Mouse (Mus musculus) embryonic facial prominence, embryonic 11.5 days (tissue): Measurements from ENCODE around the gene Lrrc4c. TPM values are rescaled to one million over a fixed set of nuclear protein-coding genes. Genes with fewer than 3 reads are reported as not detected.

ENCODE experiments used
- ATAC-seq: fragments of 200-750 bp; cut with Nextera tagmentation; replicated peaks from 2 replicates; pipeline ENCODE4 v1.8.0; 2017; ENCODE audit warnings: low read depth; ENCODE audit not compliant: insufficient number of reproducible peaks, low FRiP score, low TSS enrichment
- DNase-seq: peaks from one replicate; pipeline ENCODE4 v3.0.0-alpha.2; 2015; ENCODE audit warnings: low spot score
- H3K27ac ChIP-seq: fragments of 300-500 bp; sonication (generic); replicated peaks from 2 replicates; pipeline ENCODE4 v1.5.1; 2014; ENCODE audit warnings: mild to moderate bottlenecking, low read depth, low read length, control low read depth
- H3K27me3 ChIP-seq: fragments of 300-500 bp; sonication (generic); 2 replicates; pipeline ENCODE4 v1.6.1; 2014; ENCODE audit warnings: mild to moderate bottlenecking, low read length, moderate library complexity, mixed read lengths; ENCODE audit not compliant: control insufficient read depth, insufficient read depth
- H3K36me3 ChIP-seq: fragments of 300-500 bp; sonication (generic); replicated peaks from 2 replicates; pipeline ENCODE4 v1.6.1; 2014; ENCODE audit warnings: low read depth, mild to moderate bottlenecking, low read length, moderate library complexity, mixed read lengths; ENCODE audit not compliant: control insufficient read depth, insufficient read depth
- H3K4me1 ChIP-seq: fragments of 300-500 bp; sonication (generic); 2 replicates; pipeline ENCODE4 v1.6.1; 2014; ENCODE audit warnings: low read length, mixed read lengths; ENCODE audit not compliant: control insufficient read depth, insufficient read depth
- H3K4me2 ChIP-seq: fragments of 300-500 bp; sonication (generic); 2 replicates; pipeline ENCODE4 v1.6.1; 2014; ENCODE audit warnings: low read depth, mild to moderate bottlenecking, control low read depth, low read length, moderate library complexity
- H3K4me3 ChIP-seq: fragments of 300-500 bp; sonication (generic); 2 replicates; pipeline ENCODE4 v1.5.1; 2014; ENCODE audit warnings: low read depth, low read length, control low read depth
- H3K9ac ChIP-seq: fragments of 300-500 bp; sonication (generic); replicated peaks from 2 replicates; pipeline ENCODE4 v1.6.1; 2014; ENCODE audit warnings: mild to moderate bottlenecking, control low read depth, low read length
- H3K9me3 ChIP-seq: fragments of 300-500 bp; sonication (generic); replicated peaks from 2 replicates; pipeline ENCODE4 v1.6.1; 2016; ENCODE audit warnings: mild to moderate bottlenecking, low read length, inconsistent platforms, mixed read lengths; ENCODE audit not compliant: control insufficient read depth
- WGBS: fragments of 180-500 bp; shearing (Covaris S2); extraction: QIAGEN DNeasy Blood & Tissue Kit; methylation state at CpG from one replicate; pipeline ENCODE4 v1.1.7; 2014; 5-methylcytosine and 5-hydroxymethylcytosine counted together
- polyA plus RNA-seq: library from polyadenylated mRNA; unstranded; fragments of >200 nt; fragmentation: Nextera tagmentation; extraction: Ambion mirVana; gene quantifications from 2 replicates; pipeline ENCODE4 v1.2.1, GENCODE M21; 2014

The Lrrc4c gene
- polyA plus RNA-seq, 1 experiment from 2014 or later, result 2.2 TPM

DNA sequence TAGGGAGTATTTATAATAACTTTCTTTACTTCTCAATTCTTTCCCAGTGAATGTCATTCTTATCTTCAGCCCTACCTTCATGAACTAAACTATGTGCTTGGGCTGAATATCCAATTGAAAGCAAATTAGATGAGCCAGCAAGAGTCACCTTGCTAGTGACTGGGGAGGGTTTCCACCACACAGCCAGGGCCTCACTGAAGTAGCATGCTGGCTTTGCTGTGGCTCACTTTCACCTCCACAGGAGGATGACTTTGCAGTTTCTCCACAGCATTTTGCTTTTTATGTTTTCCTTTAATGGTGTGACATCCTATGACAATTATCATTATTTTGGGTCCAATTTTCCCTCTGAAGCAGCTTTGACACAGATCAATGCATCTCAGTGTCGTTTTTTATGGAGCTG is 1000.0 kb downstream of the Lrrc4c start:
- DNase-seq, result no peak
- ATAC-seq, result no peak
- H3K4me3 ChIP-seq, result no peak overlapping the region

DNA sequence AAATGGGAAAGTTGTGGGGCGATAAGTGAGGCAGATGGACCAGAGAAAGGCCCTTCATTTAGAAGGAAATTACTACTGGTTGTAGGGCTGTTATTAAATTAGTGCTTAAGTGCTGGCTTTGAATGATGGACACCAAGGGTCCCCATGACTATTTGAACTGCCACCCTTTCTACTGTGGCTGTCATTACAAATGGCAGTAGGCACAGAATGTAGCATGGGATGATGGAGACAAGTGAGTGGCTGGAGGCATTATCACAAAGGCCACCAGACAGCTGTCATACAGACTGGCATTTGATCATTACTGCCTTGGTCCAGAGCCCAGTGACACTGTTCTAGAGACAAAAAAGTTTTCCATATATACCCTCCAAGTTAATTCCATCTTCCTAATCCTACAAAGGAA is 1000.6 kb downstream of the Lrrc4c start:
- Histone ChIP-seq H3K4me2 (no peak overlapping the region), H3K4me3 (no peak overlapping the region), H3K27ac (no peak overlapping the region), H3K27me3 (no peaks in the 10 kb centered on the region), H3K9me3 (no peaks in the 10 kb centered on the region), H3K4me1 (no peaks in the 10 kb centered on the region), H3K9ac (no peak overlapping the region), H3K36me3 (no peaks in the 10 kb centered on the region)
- DNase-seq (no peak), ATAC-seq (no peak)
- 86% methylated on average over 1 of the region's 1 CpGs for WGBS

More for the DNA sequence above, 1000.0 kb downstream of the Lrrc4c start:
- 55% methylated on average over 1 of the region's 1 CpGs for WGBS
- Histone ChIP-seq H3K4me1 (no peaks in the 10 kb centered on the region), H3K4me2 (no peak overlapping the region), H3K9ac (no peak overlapping the region), H3K9me3 (no peaks in the 10 kb centered on the region), H3K36me3 (no peaks in the 10 kb centered on the region), H3K27me3 (no peaks in the 10 kb centered on the region), H3K27ac (no peak overlapping the region)

DNA sequence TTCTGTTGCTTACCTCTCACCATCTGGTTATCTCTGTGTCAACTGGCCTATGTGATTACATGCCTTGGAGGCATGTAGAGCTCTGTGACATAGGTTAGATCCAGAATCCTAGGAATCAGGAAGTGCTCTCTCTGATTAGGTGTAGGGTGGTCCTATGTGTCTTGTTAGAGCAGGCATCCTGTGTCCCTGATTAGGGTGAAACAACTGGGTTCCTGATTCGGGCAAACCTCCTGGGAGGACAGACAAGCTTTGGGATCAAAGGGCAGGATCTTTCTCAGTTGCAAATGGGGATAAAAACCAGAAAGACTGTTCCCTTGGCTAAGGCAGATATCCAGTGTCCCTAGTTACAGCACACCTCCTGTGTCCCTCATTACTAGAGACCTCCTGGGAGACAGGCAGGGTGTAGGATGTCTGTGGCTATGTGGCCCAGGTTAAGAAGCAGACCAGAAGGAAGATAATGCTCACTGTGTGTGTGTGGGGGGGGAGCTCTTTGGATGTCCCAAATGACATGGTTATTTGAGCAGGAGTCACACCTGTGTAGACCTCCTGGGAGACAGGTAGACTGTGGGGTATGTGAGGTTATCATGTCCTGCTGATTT is 1014.2 kb downstream of the Lrrc4c start:
- no peaks in the 10 kb centered on the region for H3K36me3 ChIP-seq
- ATAC-seq, result no peak
- H3K4me1 ChIP-seq, result no peaks in the 10 kb centered on the region
- no peak overlapping the region for H3K9ac ChIP-seq
- no peaks in the 10 kb centered on the region for H3K9me3 ChIP-seq
- WGBS, result 29% methylated on average over 1 of the region's 1 CpGs
- no peak overlapping the region for H3K27ac ChIP-seq
- no peak for DNase-seq
- H3K4me3 ChIP-seq, result no peak overlapping the region
- no peaks in the 10 kb centered on the region for H3K27me3 ChIP-seq
- H3K4me2 ChIP-seq, result no peak overlapping the region

DNA sequence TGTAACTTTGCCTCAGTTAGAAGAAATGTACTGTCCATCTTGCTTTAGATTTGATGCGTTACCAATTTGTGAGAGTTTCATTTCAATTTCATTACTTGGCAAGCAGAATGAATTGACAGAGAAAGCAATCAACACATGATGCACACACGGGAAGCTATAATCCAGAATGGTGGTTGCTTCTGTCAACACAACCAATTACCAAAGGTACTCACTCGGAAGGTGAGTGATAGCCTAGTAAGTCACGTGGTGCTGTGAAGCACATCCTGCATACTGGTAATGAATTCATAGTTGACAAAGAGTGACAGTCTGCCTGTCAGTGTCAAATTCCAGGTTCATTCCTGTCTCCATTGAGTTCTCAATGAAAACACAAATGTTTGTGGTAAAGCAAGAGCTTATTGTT is 1021.7 kb downstream of the Lrrc4c start:
- no peak overlapping the region for H3K27ac ChIP-seq
- ATAC-seq, result no peak
- DNase-seq, result no peak

DNA sequence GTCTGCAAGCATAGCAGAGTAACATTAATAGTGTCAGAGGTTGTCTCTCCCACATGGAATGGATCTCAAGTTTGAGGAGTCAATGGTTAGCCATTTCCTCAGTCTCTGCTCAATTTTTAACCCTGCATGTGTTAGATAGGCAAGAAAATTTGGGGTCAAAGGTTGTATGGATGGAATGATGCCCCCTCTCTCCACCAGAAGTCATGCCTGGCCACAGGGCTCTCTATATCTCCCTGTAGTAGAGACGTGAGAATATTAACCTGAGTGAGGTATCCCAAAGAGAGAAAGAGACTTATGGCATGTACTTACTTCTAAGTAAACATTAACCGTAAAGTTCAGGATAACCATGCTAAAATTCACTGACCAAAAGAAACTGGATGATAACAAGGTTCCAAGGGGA is 1043.3 kb downstream of the Lrrc4c start:
- no peaks in the 10 kb centered on the region for H3K36me3 ChIP-seq
- no peak overlapping the region for H3K9ac ChIP-seq
- no peaks in the 10 kb centered on the region for H3K27me3 ChIP-seq
- DNase-seq (no peak), ATAC-seq (no peak)
- no peaks in the 10 kb centered on the region for H3K9me3 ChIP-seq
- no peak overlapping the region for H3K4me2 ChIP-seq
- no peak overlapping the region for H3K4me3 ChIP-seq
- H3K4me1 ChIP-seq, result no peaks in the 10 kb centered on the region
- no peak overlapping the region for H3K27ac ChIP-seq
- 89% methylated on average over 2 of the region's 2 CpGs for WGBS

More for the DNA sequence above, 1021.7 kb downstream of the Lrrc4c start:
- Histone ChIP-seq H3K4me1 (no peaks in the 10 kb centered on the region), H3K9ac (no peak overlapping the region), H3K9me3 (no peaks in the 10 kb centered on the region), H3K4me3 (no peak overlapping the region), H3K36me3 (no peaks in the 10 kb centered on the region), H3K27me3 (no peaks in the 10 kb centered on the region), H3K4me2 (no peak overlapping the region)
- 76% methylated on average over 4 of the region's 4 CpGs for WGBS

DNA sequence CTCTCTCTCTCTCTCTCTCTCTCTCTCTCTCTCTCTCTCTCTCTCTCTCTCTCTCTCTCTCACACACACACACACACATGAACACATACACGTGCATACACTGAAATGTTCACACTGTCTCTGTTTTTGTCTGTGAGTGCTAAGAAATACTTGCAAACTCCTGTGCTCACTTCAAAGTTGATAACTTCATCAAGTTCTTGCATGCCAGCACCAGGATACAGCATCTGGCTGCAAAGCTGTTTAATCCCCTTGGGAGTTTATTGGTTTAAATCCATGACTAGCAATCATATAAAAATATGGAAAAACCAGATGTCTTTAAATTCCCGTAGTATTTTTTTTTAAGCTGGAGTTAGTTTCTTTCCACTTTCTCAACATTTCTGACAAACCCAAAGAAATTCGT is 1052.0 kb downstream of the Lrrc4c start:
- Histone ChIP-seq H3K4me2 (no peak overlapping the region), H3K9me3 (no peaks in the 10 kb centered on the region), H3K27me3 (no peaks in the 10 kb centered on the region), H3K4me3 (no peak overlapping the region), H3K27ac (no peak overlapping the region), H3K36me3 (no peaks in the 10 kb centered on the region), H3K9ac (no peak overlapping the region), H3K4me1 (no peaks in the 10 kb centered on the region)
- no peak for ATAC-seq
- DNase-seq, result no peak
- 75% methylated on average over 3 of the region's 3 CpGs for WGBS

DNA sequence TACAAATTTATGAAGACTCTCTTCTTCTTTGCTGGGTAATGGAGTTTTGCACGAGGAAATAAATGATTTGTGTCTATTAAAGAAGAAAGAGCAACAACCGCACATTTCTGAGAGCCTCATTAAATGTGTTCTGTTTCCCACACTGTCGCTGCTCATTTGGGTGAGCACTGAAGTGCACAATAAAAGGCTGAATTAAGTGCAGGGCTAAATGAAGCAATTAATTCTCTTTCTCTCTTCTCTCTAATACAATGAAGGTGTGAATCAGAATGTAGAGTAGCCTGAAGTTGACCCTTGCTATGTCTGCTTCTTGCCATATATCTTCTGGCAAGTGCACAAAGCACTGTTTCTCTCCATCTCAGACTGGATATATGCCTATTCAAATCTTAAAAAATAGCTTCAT is 1073.5 kb downstream of the Lrrc4c start:
- DNase-seq (no peak), ATAC-seq (no peak)
- Histone ChIP-seq H3K27ac (no peak overlapping the region), H3K27me3 (no peaks in the 10 kb centered on the region), H3K4me2 (no peak overlapping the region), H3K9ac (no peak overlapping the region), H3K4me3 (no peak overlapping the region), H3K36me3 (no peaks in the 10 kb centered on the region), H3K4me1 (no peaks in the 10 kb centered on the region), H3K9me3 (no peaks in the 10 kb centered on the region)
- WGBS, result 70% methylated on average over 3 of the region's 3 CpGs

DNA sequence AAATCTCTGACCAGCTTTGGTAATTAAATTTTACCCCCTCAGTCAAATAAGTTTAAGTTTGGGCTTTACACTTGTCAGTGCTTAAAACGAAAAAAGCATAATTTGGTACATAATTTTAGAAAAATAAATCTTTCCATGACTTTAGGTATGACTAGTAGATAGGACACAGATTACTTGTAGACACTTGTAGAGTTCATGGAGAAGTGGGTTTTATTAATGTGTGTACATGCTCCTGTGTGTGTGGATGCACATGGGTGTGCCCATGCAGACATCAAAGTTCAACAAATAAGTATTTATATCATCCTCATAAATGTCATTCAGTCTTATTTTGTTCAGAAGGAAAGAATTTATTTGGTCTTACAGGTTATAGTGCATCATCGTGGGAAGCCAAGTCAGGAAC is 1073.9 kb downstream of the Lrrc4c start:
- Histone ChIP-seq H3K9me3 (no peaks in the 10 kb centered on the region), H3K4me3 (no peak overlapping the region), H3K27ac (no peak overlapping the region), H3K27me3 (no peaks in the 10 kb centered on the region), H3K4me1 (no peaks in the 10 kb centered on the region), H3K4me2 (no peak overlapping the region), H3K9ac (no peak overlapping the region), H3K36me3 (no peaks in the 10 kb centered on the region)
- 86% methylated on average over 2 of the region's 2 CpGs for WGBS
- no peak for ATAC-seq
- DNase-seq, result no peak
